Mouse (Mus musculus): Measurements from ENCODE around the gene Lbp. TPM values are rescaled to one million over a fixed set of nuclear protein-coding genes. Genes with fewer than 3 reads are reported as not detected.
A peak's percentile ranks its signal among the peaks of the same experiment; 100 is the strongest.

The Lbp gene
- polyA plus RNA-seq, 1 experiment from 2014 or later, result 5.4 TPM

- no peak overlapping the region for H3K4me2 ChIP-seq
- H3K9ac ChIP-seq, result no peak overlapping the region
- H3K4me1 ChIP-seq (replicated peaks), result peaks cover 8% of the 10 kb centered on the region
- no peaks in the 10 kb centered on the region for H3K9me3 ChIP-seq
- no peak overlapping the region for H3K4me3 ChIP-seq
- ATAC-seq (ENCODE audit: low FRiP score, low read depth), result no peak
- H3K36me3 ChIP-seq, result no peaks in the 10 kb centered on the region
- no peaks in the 10 kb centered on the region for H3K27me3 ChIP-seq
- no peak overlapping the region for H3K27ac ChIP-seq (replicated peaks)
- 75% methylated on average over 8 of the region's 8 CpGs for WGBS
These were observed 10.1 kb downstream of the Lbp start for GRCm38 (mm10) chr2:158316371-158316770.

DNA sequence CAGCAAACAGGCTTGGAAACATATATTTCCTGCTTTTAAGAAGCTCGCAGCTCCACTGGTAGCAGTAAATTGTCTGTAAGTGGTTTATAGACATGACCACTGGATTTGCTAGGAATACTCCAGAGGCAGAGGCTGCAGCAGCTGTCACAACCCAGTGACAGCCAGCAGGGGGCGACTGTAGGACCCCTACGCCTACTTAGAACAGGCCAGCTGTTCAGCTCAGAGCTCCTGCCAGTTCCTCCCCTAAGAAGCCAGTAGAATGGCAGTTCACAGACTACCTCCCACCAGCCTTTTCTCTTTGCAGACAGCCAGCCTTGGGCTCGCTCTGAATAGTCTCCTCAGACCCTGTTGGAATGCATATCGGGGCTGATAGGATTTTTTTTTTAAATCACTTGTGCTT lies 10.7 kb downstream of the Lbp start:
- no peak overlapping the region for H3K4me2 ChIP-seq
- H3K27me3 ChIP-seq, result no peaks in the 10 kb centered on the region
- WGBS, result 18% methylated on average over 5 of the region's 5 CpGs
- no peak overlapping the region for H3K4me3 ChIP-seq
- peaks cover 8% of the 10 kb centered on the region for H3K4me1 ChIP-seq (replicated peaks)
- no peaks in the 10 kb centered on the region for H3K36me3 ChIP-seq
- no peak for ATAC-seq (ENCODE audit: low FRiP score, low read depth)
- no peak overlapping the region for H3K9ac ChIP-seq
- H3K9me3 ChIP-seq, result no peaks in the 10 kb centered on the region
- no peak overlapping the region for H3K27ac ChIP-seq (replicated peaks)

DNA sequence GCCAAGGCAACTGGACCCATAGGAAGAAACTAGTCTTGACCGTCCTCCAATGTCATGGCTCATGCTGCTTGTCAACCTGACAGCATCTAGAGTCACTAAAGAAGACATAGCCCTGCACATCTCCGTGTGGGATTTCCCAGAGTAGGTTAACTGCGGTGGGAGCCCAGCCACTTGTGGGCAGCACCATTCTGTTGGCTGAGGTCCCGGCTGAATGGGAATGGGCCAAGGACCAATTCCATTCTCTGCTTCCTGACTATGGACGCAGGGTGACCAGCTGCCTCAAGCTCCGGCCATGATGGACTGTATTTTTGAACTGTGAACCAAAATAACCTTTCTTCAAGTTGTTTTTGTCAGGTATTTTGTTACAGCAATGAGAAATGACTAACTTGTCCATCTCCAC lies 15.3 kb downstream of the Lbp start:
- no peak overlapping the region for H3K9ac ChIP-seq
- H3K27me3 ChIP-seq, result no peaks in the 10 kb centered on the region
- H3K36me3 ChIP-seq, result no peaks in the 10 kb centered on the region
- H3K27ac ChIP-seq (replicated peaks), result no peak overlapping the region
- no peak overlapping the region for H3K4me2 ChIP-seq
- no peak for ATAC-seq (ENCODE audit: low FRiP score, low read depth)
- H3K9me3 ChIP-seq, result no peaks in the 10 kb centered on the region
- H3K4me1 ChIP-seq (replicated peaks), result peaks cover 12% of the 10 kb centered on the region
- WGBS, result 90% methylated on average over 6 of the region's 6 CpGs
- H3K4me3 ChIP-seq, result no peak overlapping the region

GRCm38 (mm10) chr2:158322845-158323244 lies 16.6 kb downstream of the Lbp start:
- Histone ChIP-seq H3K27ac (replicated peaks) (no peak overlapping the region), H3K4me1 (replicated peaks) (0 out of 2 replicates have a peak, but pooled peaks cover 5% of the 10 kb centered on the region), H3K36me3 (no peaks in the 10 kb centered on the region), H3K27me3 (no peaks in the 10 kb centered on the region), H3K9ac (no peak overlapping the region), H3K4me2 (no peak overlapping the region), H3K9me3 (no peaks in the 10 kb centered on the region), H3K4me3 (no peak overlapping the region)
- WGBS, result 83% methylated on average over 3 of the region's 3 CpGs
- no peak for ATAC-seq (ENCODE audit: low FRiP score, low read depth)

DNA sequence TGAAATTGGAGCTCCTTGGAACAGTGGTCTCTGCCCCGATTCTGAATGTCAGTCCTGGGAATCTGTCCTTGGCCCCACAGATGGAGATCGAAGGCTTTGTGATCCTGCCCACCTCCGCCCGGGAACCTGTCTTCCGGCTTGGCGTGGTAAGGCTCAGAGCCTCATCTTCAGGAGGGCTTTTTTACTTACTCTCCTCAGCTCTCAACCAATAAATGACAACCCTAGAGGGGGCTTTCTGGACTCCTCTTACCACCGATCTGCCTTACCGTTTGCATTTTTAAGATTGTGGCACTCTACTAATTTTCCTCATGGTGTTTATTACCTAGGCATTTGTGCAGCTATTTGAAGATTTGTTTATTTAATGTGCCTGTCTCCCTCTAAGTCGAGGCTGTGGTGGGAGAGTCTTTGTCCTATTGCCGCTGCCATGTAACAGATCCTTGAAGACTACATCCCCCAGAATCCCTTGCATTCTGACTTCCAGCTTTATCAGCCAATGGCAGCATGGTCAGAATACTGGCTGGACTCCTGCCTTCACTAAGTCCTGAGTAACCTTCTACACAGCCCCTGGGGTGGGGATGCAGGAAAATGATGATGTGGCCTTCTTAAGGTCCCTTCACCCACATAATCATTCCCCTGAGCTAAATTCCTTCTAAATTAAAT lies 18.4 kb downstream of the Lbp start:
- 0 out of 2 replicates have a peak, but pooled peaks cover 5% of the 10 kb centered on the region for H3K4me1 ChIP-seq (replicated peaks)
- H3K4me2 ChIP-seq, result no peak overlapping the region
- peak; percentile 70; the same call in 1 of the 2 replicates for ATAC-seq (ENCODE audit: low FRiP score, low read depth)
- no peak overlapping the region for H3K27ac ChIP-seq (replicated peaks)
- H3K27me3 ChIP-seq, result no peaks in the 10 kb centered on the region
- no peak overlapping the region for H3K4me3 ChIP-seq
- H3K9ac ChIP-seq, result no peak overlapping the region
- H3K36me3 ChIP-seq, result no peaks in the 10 kb centered on the region
- 58% methylated on average over 10 of the region's 10 CpGs for WGBS
- H3K9me3 ChIP-seq, result no peaks in the 10 kb centered on the region

- 34% methylated on average over 8 of the region's 8 CpGs for WGBS
- Histone ChIP-seq H3K27me3 (no peaks in the 10 kb centered on the region), H3K9ac (no peak overlapping the region), H3K4me1 (replicated peaks) (0 out of 2 replicates have a peak, but pooled peaks cover 5% of the 10 kb centered on the region), H3K4me3 (no peak overlapping the region), H3K27ac (replicated peaks) (no peak overlapping the region), H3K36me3 (no peaks in the 10 kb centered on the region), H3K9me3 (no peaks in the 10 kb centered on the region), H3K4me2 (no peak overlapping the region)
- ATAC-seq (ENCODE audit: low FRiP score, low read depth), result 0 out of 2 replicates have a peak, but pooled peaks have one; percentile 14
These were observed 19.3 kb downstream of the Lbp start for GRCm38 (mm10) chr2:158325609-158326008.

DNA sequence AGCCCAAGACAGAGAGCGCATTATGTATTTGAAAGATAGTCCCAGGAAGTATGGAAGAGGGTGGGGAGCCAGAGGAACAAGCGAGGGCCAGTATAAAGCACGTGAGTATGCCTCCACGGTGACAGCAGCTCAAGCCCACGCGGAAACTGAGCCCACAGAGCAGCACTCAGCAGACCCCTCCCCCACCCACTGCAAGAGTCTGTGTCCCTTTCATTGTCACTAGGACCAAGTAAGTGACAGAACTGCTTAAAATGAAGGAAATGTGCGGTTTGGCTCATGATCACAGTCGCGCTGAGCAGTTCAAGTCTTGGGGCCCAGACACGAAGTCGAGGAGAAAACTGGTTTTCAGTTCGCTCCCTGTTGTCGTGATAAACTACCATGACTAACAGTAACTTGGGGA lies 28.1 kb downstream of the Lbp start:
- WGBS, result 88% methylated on average over 13 of the region's 13 CpGs
- Histone ChIP-seq H3K9ac (no peak overlapping the region), H3K27me3 (no peaks in the 10 kb centered on the region), H3K4me2 (no peak overlapping the region), H3K36me3 (no peaks in the 10 kb centered on the region), H3K4me3 (no peak overlapping the region), H3K27ac (replicated peaks) (no peak overlapping the region), H3K9me3 (no peaks in the 10 kb centered on the region), H3K4me1 (replicated peaks) (peaks cover 13% of the 10 kb centered on the region)
- ATAC-seq (ENCODE audit: low FRiP score, low read depth), result no peak

DNA sequence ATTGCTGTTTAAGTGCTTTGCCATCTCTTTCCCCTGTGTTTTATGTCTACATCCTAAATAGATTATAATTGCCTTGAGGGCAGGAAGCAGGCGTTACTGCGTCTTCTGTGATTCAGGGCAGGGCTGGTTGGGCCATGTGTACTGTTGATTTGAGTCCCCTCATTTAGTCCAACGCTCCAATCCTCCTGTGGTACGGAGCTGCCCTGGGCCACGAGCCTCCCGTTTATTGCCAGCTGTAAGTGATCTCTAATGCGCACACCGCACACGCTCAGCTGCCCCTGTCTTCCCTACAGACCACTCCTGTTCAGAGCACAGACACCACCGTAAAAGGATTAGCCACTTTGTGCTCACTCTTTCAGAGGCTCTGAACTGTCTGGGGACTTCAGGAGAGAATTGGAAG lies 31.4 kb downstream of the Lbp start:
- H3K36me3 ChIP-seq, result no peaks in the 10 kb centered on the region
- WGBS, result 41% methylated on average over 10 of the region's 10 CpGs
- no peak overlapping the region for H3K4me3 ChIP-seq
- no peak overlapping the region for H3K9ac ChIP-seq
- no peak; the same call in 1 of the 2 replicates for ATAC-seq (ENCODE audit: low FRiP score, low read depth)
- peaks cover 17% of the 10 kb centered on the region for H3K4me1 ChIP-seq (replicated peaks)
- no peaks in the 10 kb centered on the region for H3K9me3 ChIP-seq
- no peak overlapping the region for H3K27ac ChIP-seq (replicated peaks)
- no peaks in the 10 kb centered on the region for H3K27me3 ChIP-seq
- H3K4me2 ChIP-seq, result no peak overlapping the region

GRCm38 (mm10) chr2:158339948-158340564 lies 33.8 kb downstream of the Lbp start:
- H3K4me1 ChIP-seq (replicated peaks), result peaks cover 20% of the 10 kb centered on the region
- H3K27ac ChIP-seq (replicated peaks), result peak overlapping the region; percentile 40
- H3K9me3 ChIP-seq, result no peaks in the 10 kb centered on the region
- no peaks in the 10 kb centered on the region for H3K27me3 ChIP-seq
- no peak overlapping the region for H3K4me2 ChIP-seq
- WGBS, result 29% methylated on average over 11 of the region's 11 CpGs
- H3K36me3 ChIP-seq, result no peaks in the 10 kb centered on the region
- ATAC-seq (ENCODE audit: low FRiP score, low read depth), result no peak; the same call in 1 of the 2 replicates
- no peak overlapping the region for H3K9ac ChIP-seq
- no peak overlapping the region for H3K4me3 ChIP-seq

DNA sequence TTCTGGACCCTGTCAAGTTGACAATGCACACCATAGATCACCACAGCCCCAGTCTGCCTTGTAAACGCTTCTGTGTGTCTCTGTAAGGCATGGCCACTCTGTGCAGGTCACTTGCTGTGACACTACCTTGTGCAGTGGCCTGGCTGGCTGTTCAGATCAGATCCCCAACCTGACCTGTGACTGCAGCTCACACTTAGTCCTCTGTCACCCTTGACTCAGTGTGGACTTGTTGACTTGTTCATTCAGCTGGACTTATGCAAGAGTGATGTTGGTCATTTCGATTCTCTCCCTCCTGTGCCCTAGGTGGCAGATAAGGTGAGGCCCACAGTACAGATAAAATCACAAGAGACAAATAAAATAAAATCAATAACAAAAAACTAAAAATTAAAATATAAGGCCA lies 35.0 kb downstream of the Lbp start:
- WGBS, result 80% methylated on average over 2 of the region's 2 CpGs
- H3K4me3 ChIP-seq, result no peak overlapping the region
- H3K4me1 ChIP-seq (replicated peaks), result peaks cover 15% of the 10 kb centered on the region

DNA sequence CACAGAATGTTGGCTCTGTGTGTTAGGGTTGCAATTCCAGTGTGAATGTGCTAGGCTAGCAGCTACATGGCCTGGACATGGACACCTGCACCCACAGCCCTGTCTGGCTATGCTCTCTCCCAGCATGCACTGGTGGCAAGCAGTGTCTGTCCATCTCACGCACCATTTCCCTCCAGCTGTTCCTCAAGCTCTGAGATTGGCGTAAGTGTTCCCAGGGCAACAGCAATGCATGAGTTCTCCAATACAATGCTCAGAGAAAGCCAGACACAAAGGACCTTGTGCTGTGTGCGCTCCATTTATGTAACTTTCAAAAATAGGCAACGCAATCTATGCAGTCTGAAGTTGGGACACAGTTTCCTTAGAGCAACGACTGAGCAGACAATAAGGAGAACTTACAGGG lies 37.2 kb downstream of the Lbp start:
- ATAC-seq (ENCODE audit: low FRiP score, low read depth), result peak; percentile 61
- H3K4me2 ChIP-seq, result no peak overlapping the region
- H3K4me3 ChIP-seq, result no peak overlapping the region
- 0 out of 2 replicates have a peak, but pooled peaks cover 7% of the 10 kb centered on the region for H3K4me1 ChIP-seq (replicated peaks)
- no peaks in the 10 kb centered on the region for H3K27me3 ChIP-seq
- H3K9me3 ChIP-seq, result no peaks in the 10 kb centered on the region
- H3K36me3 ChIP-seq, result no peaks in the 10 kb centered on the region
- no peak overlapping the region for H3K9ac ChIP-seq
- 0 out of 2 replicates have a peak overlapping the region, but pooled peaks have one; percentile 25 for H3K27ac ChIP-seq (replicated peaks)
- 17% methylated on average over 5 of the region's 5 CpGs for WGBS

More for the DNA sequence above, 35.0 kb downstream of the Lbp start:
- Histone ChIP-seq H3K27ac (replicated peaks) (no peak overlapping the region), H3K9me3 (no peaks in the 10 kb centered on the region), H3K9ac (no peak overlapping the region), H3K36me3 (no peaks in the 10 kb centered on the region), H3K27me3 (no peaks in the 10 kb centered on the region), H3K4me2 (no peak overlapping the region)
- no peak for ATAC-seq (ENCODE audit: low FRiP score, low read depth)

- ATAC-seq (ENCODE audit: low FRiP score, low read depth), result no peak
- H3K9ac ChIP-seq, result no peak overlapping the region
- H3K27me3 ChIP-seq, result no peaks in the 10 kb centered on the region
- no peaks in the 10 kb centered on the region for H3K9me3 ChIP-seq
- H3K4me2 ChIP-seq, result no peak overlapping the region
- H3K36me3 ChIP-seq, result no peaks in the 10 kb centered on the region
- H3K27ac ChIP-seq (replicated peaks), result no peak overlapping the region
- 0 out of 2 replicates have a peak, but pooled peaks cover 3% of the 10 kb centered on the region for H3K4me1 ChIP-seq (replicated peaks)
- H3K4me3 ChIP-seq, result no peak overlapping the region
- WGBS, result 71% methylated on average over 6 of the region's 6 CpGs
These were observed 40.2 kb downstream of the Lbp start for GRCm38 (mm10) chr2:158346467-158346866.
